Mouse (Mus musculus): ENCODE measurements at regions not wholly inside any gene's neighbourhood (a gene's known extent, or its start where the extent isn't known, plus 50 kb on each side); places are given as distances from the start of the nearest gene placed in this dataset.
A peak's percentile ranks its signal among the peaks of the same experiment; 100 is the strongest.
"Not testable (repeated sequence)": the region's sequence is repeated elsewhere in the genome, so short reads cannot be mapped to it uniquely, and the experiment has no call there.

DNA sequence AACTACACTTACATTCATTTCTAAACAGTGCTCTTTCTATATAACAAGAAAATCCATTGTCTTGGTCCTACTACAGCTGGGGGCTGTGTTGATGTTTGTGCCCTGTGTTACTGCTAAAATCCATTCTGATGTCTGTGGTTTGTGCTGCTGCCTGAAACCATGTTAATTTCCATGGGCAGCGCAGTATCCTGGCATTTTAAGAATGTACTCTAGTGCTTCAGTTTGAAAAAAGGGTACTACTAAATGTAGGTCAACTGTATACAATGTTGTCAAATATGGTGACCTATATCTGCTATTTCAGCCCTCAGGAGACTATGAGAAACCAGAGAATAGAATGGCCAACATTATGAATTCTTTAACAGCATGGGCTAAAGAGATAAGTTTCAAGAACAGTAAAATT, 1052.2 kb downstream of the Hace1 start:
- Histone ChIP-seq H3K4me3 (no peak overlapping the region), H3K27ac (no peak overlapping the region)
- TF ChIP-seq CTCF (conservative IDR thresholded peaks at IDR 0.05): no peak
- no peak for DNase-seq (ENCODE audit: low spot score in 2 of 2)

DNA sequence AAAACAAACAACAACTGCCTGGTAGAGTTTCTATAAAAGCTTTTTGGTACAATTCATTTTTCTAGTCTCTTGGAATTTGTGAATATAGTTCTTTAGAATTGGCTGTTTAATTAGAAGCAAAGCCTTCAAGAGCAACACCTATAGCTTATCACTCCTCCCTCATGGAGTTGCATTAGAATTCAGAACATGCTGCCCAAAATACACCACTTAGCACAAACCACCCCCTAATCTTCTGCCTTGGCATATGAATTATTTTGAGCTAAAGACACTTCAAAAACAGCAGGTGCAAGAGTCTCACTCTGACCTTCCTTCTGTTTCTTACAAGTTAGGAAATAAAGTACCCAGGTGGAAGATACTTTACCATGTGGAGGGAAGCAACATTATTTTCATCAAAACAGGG, 1085.4 kb downstream of the Hace1 start:
- TF ChIP-seq CTCF (conservative IDR thresholded peaks at IDR 0.05): no peak
- DNase-seq (ENCODE audit: low spot score in 2 of 2): peak in 1 of 2 experiments; percentile 0
- Histone ChIP-seq H3K4me3 (no peak overlapping the region), H3K27ac (no peak overlapping the region)

DNA sequence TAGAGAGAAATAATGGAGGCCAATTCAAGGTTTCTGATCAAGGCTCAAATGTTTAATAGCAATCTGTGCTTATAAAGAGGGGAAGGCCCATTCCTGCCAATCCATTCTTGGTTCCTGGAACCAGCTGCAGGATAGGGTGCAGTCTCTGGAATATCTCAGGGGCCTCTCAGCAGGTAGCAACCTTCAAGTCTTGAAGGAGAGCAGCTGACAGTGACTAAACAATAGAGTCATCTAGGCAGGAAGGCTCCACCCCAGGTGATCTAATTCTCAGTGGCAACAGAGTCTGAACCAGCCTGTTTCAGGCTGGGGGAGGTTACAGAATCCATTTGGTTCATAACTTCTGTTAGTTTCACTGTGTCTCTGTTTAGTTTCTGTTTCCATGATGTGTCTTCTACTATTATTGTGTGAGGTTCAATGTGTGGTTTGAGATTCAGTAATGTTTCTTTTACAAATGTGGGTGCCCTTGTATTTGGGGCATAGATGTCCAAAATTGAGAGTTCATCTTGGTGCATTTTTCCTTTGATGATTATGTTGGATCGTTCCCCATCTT, 1112.3 kb downstream of the Hace1 start:
- H3K27ac ChIP-seq; H3K4me3 ChIP-seq; DNase-seq (ENCODE audit: low spot score in 2 of 2): not testable (repeated sequence)

DNA sequence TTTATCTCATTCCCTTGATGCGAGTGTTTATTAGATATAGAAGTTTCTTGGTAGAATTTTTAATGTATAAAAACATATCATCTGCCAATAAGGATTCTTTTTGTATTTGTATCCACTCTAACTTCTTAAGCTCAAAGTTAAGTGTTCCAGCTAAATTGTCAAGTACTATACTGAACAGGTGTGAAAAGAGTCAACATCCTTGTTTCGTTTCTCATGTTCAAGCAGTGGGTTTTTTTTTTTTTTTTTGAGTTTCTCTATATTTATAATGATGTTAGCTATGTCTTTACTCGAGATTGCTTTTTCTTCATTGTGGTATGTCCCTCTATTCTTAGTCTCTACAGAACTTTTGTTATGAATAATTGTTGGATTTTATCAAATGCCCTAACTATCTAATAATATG, 1115.0 kb downstream of the Hace1 start:
- TF ChIP-seq CTCF (conservative IDR thresholded peaks at IDR 0.05): no peak
- Histone ChIP-seq H3K4me3 (no peak overlapping the region), H3K27ac (no peak overlapping the region)
- no peak for DNase-seq (ENCODE audit: low spot score in 2 of 2)

DNA sequence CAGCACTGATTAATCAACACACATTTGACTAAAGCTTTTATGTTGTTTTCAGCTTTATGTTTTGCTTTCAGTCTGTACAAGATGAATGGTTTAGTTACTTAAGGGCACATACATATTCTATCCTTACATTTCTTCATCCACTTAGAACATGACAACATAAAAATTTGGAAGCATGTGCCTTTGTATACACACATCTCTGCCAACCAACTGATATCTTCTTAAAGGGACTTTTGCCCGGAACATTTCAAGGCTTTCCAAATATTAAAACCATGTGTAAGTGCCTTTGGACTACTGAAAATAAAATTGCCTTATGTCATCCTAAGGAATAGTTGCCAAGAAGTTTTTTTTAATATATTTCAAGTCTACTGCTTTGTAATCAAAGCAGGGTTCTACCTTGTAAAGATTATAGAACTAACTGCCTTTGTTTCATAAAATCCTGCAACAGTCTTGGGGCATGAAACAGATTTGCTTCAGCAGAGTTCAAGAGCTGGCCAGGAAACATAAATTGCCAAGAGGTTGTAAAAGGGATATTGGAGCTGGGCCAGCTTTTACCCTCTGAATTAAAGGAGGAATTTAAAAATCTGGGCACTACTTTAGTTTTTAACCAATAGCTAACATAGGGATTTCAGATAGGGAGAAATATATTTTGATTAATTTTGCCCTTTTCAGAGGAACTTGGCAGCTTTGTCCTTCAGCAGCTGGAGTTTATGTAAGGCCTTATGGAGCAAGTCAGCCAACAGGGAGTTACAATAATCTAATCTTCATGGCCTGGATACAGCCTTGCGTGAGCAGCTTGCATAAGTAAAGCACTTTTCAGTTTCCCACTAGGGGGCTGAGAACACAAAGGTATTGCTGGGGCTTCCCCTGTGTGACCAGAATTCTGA, 1120.0 kb downstream of the Hace1 start:
- peak; percentile 72 for TF ChIP-seq CTCF (conservative IDR thresholded peaks at IDR 0.05)
- peak overlapping the region; percentile 77 for H3K27ac ChIP-seq
- no peak overlapping the region for H3K4me3 ChIP-seq
- peak; percentile 29 to 49 for DNase-seq (ENCODE audit: low spot score in 2 of 2)

DNA sequence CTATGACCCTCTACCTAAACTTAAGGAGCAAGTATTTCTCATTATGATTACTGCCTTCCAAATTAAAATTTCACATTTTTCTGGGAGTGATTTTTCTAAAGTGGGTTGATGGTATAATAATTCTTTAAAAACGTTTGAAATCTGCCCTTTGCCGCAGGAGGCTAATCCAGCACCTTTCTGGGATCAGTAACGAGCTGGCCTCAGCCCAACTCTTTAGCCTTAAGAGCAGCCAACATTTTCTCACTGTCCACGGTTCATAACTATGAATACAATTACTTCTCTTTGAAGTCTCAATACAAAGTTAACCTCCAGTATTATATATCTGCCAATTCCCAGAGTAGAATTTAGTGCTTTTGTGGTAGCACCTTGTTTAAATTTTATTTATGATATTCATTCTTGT, 1123.6 kb downstream of the Hace1 start:
- Histone ChIP-seq H3K4me3 (no peak overlapping the region), H3K27ac (no peak overlapping the region)
- no peak for DNase-seq (ENCODE audit: low spot score in 2 of 2)
- TF ChIP-seq CTCF (conservative IDR thresholded peaks at IDR 0.05): no peak

DNA sequence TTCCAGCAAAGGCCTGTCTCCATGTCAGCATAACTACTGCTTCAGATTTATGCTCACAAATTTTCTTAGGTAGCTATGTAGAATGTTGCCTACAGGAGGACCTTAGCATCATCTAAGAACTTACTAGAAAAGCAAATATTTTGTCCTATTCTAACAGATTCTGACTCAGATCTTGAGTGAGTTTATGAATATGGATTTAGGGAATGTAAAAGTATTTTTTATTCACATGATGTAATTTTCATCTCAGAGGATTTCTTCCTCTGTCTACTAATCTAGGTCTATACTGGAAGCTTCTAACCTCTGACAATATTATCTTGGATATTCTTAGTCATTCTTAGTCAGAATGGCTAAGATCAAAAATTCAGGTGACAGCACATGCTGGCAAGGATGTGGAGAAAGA, 1130.4 kb downstream of the Hace1 start:
- not testable (repeated sequence) for H3K4me3 ChIP-seq; DNase-seq (ENCODE audit: low spot score in 2 of 2); H3K27ac ChIP-seq

DNA sequence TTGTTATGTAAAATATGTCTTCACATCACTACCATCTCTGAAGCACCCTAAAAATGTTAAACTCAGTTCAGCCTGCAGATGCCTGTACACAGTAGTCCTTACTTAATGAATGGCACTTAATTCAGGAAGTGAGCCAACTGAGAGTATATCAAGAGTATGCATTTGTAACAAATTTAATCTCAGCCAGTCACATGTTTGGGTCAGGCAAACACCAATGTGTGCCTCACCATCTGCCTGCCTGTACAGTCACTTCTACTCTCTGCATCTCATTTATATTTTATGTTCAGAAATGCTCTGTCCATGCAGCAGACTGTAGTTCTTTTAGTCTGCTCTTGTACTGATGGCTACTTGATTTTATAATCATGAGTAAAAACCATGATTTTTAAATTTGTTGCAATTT, 1135.1 kb downstream of the Hace1 start:
- Histone ChIP-seq H3K27ac (no peak overlapping the region), H3K4me3 (no peak overlapping the region)
- TF ChIP-seq CTCF (conservative IDR thresholded peaks at IDR 0.05): no peak
- DNase-seq (ENCODE audit: low spot score in 2 of 2): no peak

DNA sequence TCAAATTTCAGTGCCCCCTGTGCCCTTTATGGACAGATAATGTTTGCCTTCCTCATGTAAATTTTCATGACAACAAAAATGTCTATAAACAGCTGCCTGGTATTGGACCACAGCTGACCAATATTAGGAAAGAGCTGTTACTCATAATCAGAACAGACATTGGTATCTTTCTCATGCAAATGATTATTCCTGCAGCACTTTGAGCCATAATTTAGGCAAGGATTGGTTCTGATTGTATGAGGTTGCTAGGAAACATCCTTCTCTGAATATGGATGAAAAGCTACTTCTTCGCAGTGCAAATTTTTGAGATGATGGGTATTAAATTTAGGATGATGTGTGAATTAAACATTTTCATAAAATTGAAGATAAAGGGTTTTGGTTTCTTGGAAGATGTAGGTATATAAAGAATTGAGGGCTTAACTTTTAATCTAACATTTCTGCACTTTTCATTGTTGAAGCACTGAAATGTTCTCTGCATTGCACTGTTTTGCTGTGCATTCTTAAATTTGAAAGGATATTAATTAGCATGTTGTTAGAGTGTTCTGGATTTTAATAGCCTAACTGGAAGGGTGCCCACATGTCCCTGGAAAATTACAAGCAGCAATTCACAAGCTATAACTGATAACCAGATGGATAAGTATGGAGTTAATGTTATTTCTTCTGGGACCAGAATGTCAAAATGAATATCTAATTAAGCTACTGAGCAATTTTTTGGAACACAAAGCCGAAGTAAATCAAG, 1140.9 kb downstream of the Hace1 start:
- DNase-seq (ENCODE audit: low spot score in 2 of 2): peak; percentile 39 to 40
- Histone ChIP-seq H3K4me3 (no peak overlapping the region), H3K27ac (peak overlapping the region; percentile 82)
- no peak for TF ChIP-seq CTCF (conservative IDR thresholded peaks at IDR 0.05)

DNA sequence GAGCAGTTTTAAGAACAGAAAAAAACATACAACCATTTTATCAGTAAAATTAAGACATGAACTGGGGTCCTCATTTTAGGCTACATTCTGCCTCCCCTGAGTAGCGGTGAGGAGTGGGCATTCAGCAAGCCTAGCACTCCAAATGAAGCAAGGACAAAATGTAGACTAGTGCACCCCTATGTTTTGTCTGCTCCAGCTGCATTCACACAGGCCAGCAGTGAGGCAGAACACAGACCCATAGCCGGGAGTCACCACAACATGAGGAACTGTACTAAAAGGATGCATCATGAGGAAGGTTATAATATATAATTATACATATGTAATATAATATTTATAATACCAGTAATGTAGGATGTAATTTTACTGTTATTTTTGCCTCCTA, 1141.5 kb downstream of the Hace1 start:
- TF ChIP-seq CTCF (conservative IDR thresholded peaks at IDR 0.05): no peak
- H3K27ac ChIP-seq: peak overlapping the region; percentile 82

DNA sequence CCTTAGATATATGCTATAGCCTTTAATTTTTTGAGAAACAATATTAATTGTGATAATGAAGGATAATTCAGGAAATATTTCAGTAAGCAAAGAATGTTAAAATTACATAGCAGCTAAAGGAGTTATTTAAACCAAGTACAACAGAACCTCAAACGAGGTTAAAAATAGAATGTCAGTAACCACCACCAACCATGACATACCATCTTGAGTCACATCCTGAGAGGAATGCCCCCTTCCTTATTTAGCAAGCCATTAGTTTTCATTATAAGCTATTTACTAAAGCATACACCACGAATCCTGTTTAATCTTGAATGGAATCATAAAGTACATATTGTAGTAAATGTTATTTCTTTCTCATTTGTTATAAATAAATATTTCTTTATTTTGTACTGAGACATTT, 1146.0 kb downstream of the Hace1 start:
- Histone ChIP-seq H3K27ac (no peak overlapping the region), H3K4me3 (no peak overlapping the region)
- DNase-seq (ENCODE audit: low spot score in 2 of 2): no peak
- TF ChIP-seq CTCF (conservative IDR thresholded peaks at IDR 0.05): no peak

More for the DNA sequence above, 1141.5 kb downstream of the Hace1 start:
- DNase-seq (ENCODE audit: low spot score in 2 of 2): no peak
- H3K4me3 ChIP-seq: no peak overlapping the region

DNA sequence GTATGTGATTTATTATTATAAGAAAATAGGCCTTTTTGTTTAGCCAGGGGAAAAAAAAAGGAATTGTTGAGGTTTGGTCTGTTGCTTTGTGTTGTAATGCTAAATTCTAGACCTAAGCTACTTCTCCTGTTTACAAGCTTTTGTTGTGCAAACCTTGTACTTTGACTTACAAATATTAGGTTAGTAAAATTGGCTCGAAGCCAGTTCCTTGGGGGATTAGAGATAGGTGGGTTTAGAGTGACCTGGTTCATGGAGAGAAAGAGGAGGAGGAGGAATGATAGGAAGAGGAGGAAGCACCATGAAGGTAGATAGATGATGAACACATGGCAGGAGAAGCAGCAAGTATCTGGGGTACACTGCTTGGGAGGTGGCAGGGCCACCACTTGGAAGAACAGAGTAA, 1153.0 kb downstream of the Hace1 start:
- DNase-seq (ENCODE audit: low spot score in 2 of 2): no peak
- no peak overlapping the region for H3K27ac ChIP-seq
- no peak overlapping the region for H3K4me3 ChIP-seq
- TF ChIP-seq CTCF (conservative IDR thresholded peaks at IDR 0.05): no peak

DNA sequence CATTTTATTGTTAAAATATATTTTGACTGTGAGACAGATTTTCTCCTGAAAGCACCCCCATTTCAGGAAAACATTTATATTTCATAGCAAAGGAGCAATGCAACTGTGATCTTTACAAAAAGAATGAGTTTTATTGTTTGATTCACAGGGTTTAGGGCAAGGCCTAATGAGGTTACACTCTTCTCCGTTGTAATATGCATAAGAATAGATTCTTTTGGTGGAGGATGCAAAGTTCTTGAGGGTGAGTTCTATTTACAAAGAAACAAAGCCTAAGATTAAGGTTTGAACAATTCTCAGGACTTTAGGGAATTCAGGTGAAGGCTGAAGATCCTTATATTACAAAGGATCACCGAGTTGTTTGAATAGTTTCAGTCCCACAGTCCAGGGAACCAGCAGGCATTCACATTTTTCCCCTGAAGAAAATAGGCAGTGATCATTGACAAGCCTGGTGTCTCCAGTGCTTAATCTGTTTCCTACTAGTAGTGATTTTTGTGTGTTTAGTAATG, 1156.2 kb downstream of the Hace1 start:
- no peak overlapping the region for H3K27ac ChIP-seq
- no peak for DNase-seq (ENCODE audit: low spot score in 2 of 2)
- H3K4me3 ChIP-seq: no peak overlapping the region
- no peak for TF ChIP-seq CTCF (conservative IDR thresholded peaks at IDR 0.05)

All from layer of hippocampus, adult 2 months (tissue).